Mouse (Mus musculus) midbrain, postnatal 0 days (tissue): Measurements from ENCODE around the gene Cxcr2. TPM values are rescaled to one million over a fixed set of nuclear protein-coding genes. Genes with fewer than 3 reads are reported as not detected.

Experiments
- ATAC-seq: fragments of 200-750 bp; cut with Nextera tagmentation; 2 replicates; pipeline ENCODE4 v1.8.0; 2017; ENCODE audit warnings: moderate number of reproducible peaks, mild to moderate bottlenecking, moderate TSS enrichment, moderate library complexity; ENCODE audit not compliant: low FRiP score
- DNase-seq: peaks from one replicate; pipeline ENCODE4 v3.0.0-alpha.2; 2015; ENCODE audit warnings: low spot score
- H3K27ac ChIP-seq: fragments of 300-500 bp; sonication (generic); 2 replicates; pipeline ENCODE4 v1.5.1; 2014; ENCODE audit warnings: low read depth, mild to moderate bottlenecking, low read length, mixed read lengths
- H3K27me3 ChIP-seq: fragments of 300-500 bp; sonication (generic); 2 replicates; pipeline ENCODE4 v1.6.1; 2014; ENCODE audit warnings: low read length, control low read depth, mixed read lengths; ENCODE audit not compliant: insufficient read depth
- H3K36me3 ChIP-seq: fragments of 300-500 bp; sonication (generic); 2 replicates; pipeline ENCODE4 v1.6.1; 2014; ENCODE audit warnings: low read length, control low read depth, mixed read lengths; ENCODE audit not compliant: insufficient read depth
- H3K4me1 ChIP-seq: fragments of 300-500 bp; sonication (generic); 2 replicates; pipeline ENCODE4 v1.6.1; 2014; ENCODE audit warnings: mild to moderate bottlenecking, control low read depth, antibody characterized with exemption, low read length, mixed read lengths; ENCODE audit not compliant: insufficient read depth
- H3K4me2 ChIP-seq: fragments of 300-500 bp; sonication (generic); 2 replicates; pipeline ENCODE4 v1.6.1; 2014; ENCODE audit warnings: low read depth, mild to moderate bottlenecking, low read length, mixed read lengths; ENCODE audit not compliant: poor library complexity, severe bottlenecking
- H3K4me3 ChIP-seq: fragments of 300-500 bp; sonication (generic); 2 replicates; pipeline ENCODE4 v1.5.1; 2014; ENCODE audit warnings: low read depth, mild to moderate bottlenecking, low read length, moderate library complexity
- H3K9ac ChIP-seq: fragments of 300-500 bp; sonication (generic); replicated peaks from 2 replicates; pipeline ENCODE4 v1.6.1; 2014; ENCODE audit warnings: mild to moderate bottlenecking, low read length, moderate library complexity, mixed read lengths; ENCODE audit not compliant: poor library complexity, severe bottlenecking
- H3K9me3 ChIP-seq: fragments of 300-500 bp; sonication (generic); 2 replicates; pipeline ENCODE4 v1.6.1; 2016; ENCODE audit warnings: low read length, control low read depth
- CTCF ChIP-seq: IDR thresholded peaks from 2 replicates; pipeline ENCODE4 v1.5.1; 2016; ENCODE audit warnings: antibody characterized with exemption, mild to moderate bottlenecking
- WGBS: fragments of 180-500 bp; shearing (Covaris S2); extraction: QIAGEN DNeasy Blood & Tissue Kit; methylation state at CpG from one replicate; pipeline ENCODE4 v1.1.7; 2014; 5-methylcytosine and 5-hydroxymethylcytosine counted together
- polyA plus RNA-seq: library from polyadenylated mRNA; unstranded; fragments of >200 nt; fragmentation: Nextera tagmentation; extraction: Ambion mirVana; gene quantifications from 2 replicates; pipeline ENCODE4 v1.2.1, GENCODE M21; 2015
- total RNA-seq: library from RNA; depleted of rRNA; stranded (reverse); fragments of >200 nt; gene quantifications from 2 replicates; pipeline ENCODE4 v1.2.3, GENCODE M21; 2014

Gene Cxcr2
- total and polyA plus RNA-seq, 2 experiments from 2014 or later: 0.16 to 0.38 TPM

DNA sequence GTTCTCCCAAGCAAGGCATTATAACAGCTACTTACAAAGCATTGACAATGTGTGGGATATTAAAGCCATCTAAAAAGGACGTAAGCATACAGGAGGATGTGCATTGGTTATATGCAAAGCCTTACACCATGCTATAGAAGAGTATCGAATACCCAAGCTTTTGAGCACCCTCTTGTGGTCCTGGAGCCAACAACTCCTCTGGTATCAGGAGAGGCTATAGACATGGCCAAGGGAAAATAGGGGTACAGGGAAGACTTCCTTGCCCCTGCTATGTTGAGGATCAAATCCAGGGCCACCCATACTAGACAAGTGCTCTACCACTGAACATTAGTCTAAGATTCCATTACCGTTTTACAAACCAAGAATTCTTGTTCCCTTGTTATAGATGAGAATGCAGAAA, 21.8 kb upstream of the Cxcr2 start:
- ATAC-seq (no peak), DNase-seq (no peak)
- H3K9me3 ChIP-seq: no peaks in the 10 kb centered on the region
- H3K9ac ChIP-seq: no peak overlapping the region
- H3K4me3 ChIP-seq: no peak overlapping the region
- no peaks in the 10 kb centered on the region for H3K36me3 ChIP-seq
- no peaks in the 10 kb centered on the region for H3K4me1 ChIP-seq
- peak; percentile 15; the same call in 1 of the 2 replicates for TF ChIP-seq CTCF
- H3K27ac ChIP-seq: no peak overlapping the region
- no peak overlapping the region for H3K4me2 ChIP-seq
- 69% methylated on average over 3 of the region's 3 CpGs for WGBS
- H3K27me3 ChIP-seq: no peaks in the 10 kb centered on the region

DNA sequence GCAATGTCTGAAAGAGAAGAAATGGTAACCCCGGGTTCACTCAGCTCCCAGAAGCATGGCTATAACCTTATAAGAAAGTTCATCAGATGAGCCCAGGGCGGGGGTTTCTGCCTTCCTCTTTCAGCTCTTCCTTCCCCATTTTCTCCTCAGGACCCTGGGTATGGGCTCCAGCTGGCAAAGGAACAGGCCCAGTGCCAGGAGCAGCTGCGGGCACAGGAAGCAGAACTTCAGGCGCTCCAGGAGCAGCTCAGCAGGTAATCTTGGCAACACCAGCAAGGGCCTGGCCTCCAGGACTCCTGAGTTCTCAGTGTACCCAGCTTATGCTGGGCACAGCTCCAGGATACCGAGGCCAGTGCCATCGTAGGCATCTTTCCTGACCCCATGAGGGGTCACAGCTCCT, 19.8 kb upstream of the Cxcr2 start:
- no peak overlapping the region for H3K4me3 ChIP-seq
- DNase-seq: no peak
- no peak overlapping the region for H3K4me2 ChIP-seq
- no peaks in the 10 kb centered on the region for H3K9me3 ChIP-seq
- 77% methylated on average over 6 of the region's 6 CpGs for WGBS
- no peaks in the 10 kb centered on the region for H3K27me3 ChIP-seq
- no peaks in the 10 kb centered on the region for H3K36me3 ChIP-seq
- TF ChIP-seq CTCF: no peak
- H3K9ac ChIP-seq: no peak overlapping the region
- ATAC-seq: no peak
- no peak overlapping the region for H3K27ac ChIP-seq
- H3K4me1 ChIP-seq: no peaks in the 10 kb centered on the region

DNA sequence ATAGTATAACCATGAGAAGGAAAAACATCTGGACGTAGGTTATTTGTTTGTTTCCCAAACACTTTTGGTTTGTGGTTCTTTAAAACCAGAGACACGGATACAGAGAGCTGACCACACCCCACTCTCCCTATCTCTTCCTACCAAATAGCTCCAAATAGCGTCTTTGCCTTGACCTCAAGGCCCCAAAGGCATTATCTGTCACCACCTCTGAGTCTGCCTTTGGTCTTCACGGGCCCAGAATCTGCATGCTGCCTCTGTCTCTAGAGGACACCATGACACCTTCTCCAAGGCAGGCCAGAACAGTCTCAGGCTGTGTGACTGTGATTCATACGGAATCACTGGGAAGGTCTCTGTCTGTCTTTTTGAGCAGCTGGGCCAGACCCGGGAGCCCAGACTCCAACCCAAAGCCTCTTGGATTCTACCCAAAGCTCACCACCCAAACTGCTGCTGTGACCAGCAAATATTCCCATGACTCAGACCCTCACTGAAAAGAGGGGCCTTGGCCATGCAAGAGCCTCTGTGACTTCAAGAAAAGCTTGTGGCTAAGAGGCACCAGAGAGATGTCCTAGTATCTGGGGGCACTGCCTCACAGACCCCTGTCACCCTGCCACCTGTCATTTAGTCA, 18.4 kb upstream of the Cxcr2 start:
- H3K4me2 ChIP-seq: no peak overlapping the region
- no peaks in the 10 kb centered on the region for H3K9me3 ChIP-seq
- H3K27ac ChIP-seq: no peak overlapping the region
- no peak for DNase-seq
- ATAC-seq: no peak
- TF ChIP-seq CTCF: no peak
- 90% methylated on average over 6 of the region's 6 CpGs for WGBS
- H3K4me3 ChIP-seq: no peak overlapping the region
- H3K9ac ChIP-seq: no peak overlapping the region
- no peaks in the 10 kb centered on the region for H3K36me3 ChIP-seq
- no peaks in the 10 kb centered on the region for H3K4me1 ChIP-seq
- no peaks in the 10 kb centered on the region for H3K27me3 ChIP-seq

DNA sequence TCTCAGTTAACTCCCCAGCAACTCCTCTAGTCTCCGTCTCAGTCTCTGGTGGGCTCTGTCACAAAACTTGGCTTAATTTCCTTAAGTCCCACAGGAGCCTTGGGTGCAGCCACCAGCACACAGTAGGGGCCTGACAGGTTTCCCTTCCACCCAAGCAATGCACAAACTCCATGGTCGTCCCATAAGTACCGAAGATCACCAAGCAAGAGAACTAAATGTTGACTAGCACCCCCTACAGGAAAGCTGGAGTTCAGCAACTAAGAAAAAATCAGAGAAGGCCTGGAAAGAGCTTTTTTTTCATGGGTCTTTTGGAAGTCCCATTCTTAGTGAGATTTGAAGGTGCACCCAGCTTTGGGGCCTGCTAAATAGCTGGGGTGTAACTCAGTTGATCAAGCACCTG, 14.4 kb upstream of the Cxcr2 start:
- ATAC-seq (no peak), DNase-seq (no peak)
- WGBS: 57% methylated on average over 3 of the region's 3 CpGs
- H3K4me3 ChIP-seq: no peak overlapping the region
- TF ChIP-seq CTCF: peak; percentile 25; the same call in 1 of the 2 replicates
- H3K27ac ChIP-seq: no peak overlapping the region
- no peaks in the 10 kb centered on the region for H3K4me1 ChIP-seq
- no peaks in the 10 kb centered on the region for H3K27me3 ChIP-seq
- no peak overlapping the region for H3K9ac ChIP-seq
- H3K9me3 ChIP-seq: no peaks in the 10 kb centered on the region
- H3K36me3 ChIP-seq: no peaks in the 10 kb centered on the region
- no peak overlapping the region for H3K4me2 ChIP-seq

DNA sequence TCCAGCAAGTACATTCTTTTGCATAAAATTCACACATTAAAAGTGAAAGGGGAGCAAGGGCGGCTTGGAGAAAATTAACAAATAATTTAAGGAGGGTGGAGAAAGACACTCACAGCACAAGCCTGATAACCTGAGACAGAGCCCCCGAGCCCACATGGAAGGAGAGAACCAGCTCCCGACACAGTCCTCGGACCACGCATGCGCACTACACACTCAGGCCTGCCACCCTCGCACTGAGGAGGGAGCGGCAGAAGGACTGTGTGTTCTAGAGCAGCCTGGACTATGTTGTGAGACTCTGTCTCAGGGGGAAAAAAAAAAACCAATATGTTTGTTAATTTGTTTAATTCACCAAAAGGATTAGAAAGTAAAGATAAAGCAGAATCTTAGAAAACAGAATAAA, 12.0 kb upstream of the Cxcr2 start:
- Histone ChIP-seq H3K9ac (no peak overlapping the region), H3K27me3 (no peaks in the 10 kb centered on the region), H3K4me2 (no peak overlapping the region), H3K4me1 (no peaks in the 10 kb centered on the region), H3K27ac (no peak overlapping the region), H3K36me3 (no peaks in the 10 kb centered on the region), H3K4me3 (no peak overlapping the region), H3K9me3 (no peaks in the 10 kb centered on the region)
- DNase-seq (no peak), ATAC-seq (no peak)
- TF ChIP-seq CTCF: no peak
- WGBS: 80% methylated on average over 8 of the region's 8 CpGs

DNA sequence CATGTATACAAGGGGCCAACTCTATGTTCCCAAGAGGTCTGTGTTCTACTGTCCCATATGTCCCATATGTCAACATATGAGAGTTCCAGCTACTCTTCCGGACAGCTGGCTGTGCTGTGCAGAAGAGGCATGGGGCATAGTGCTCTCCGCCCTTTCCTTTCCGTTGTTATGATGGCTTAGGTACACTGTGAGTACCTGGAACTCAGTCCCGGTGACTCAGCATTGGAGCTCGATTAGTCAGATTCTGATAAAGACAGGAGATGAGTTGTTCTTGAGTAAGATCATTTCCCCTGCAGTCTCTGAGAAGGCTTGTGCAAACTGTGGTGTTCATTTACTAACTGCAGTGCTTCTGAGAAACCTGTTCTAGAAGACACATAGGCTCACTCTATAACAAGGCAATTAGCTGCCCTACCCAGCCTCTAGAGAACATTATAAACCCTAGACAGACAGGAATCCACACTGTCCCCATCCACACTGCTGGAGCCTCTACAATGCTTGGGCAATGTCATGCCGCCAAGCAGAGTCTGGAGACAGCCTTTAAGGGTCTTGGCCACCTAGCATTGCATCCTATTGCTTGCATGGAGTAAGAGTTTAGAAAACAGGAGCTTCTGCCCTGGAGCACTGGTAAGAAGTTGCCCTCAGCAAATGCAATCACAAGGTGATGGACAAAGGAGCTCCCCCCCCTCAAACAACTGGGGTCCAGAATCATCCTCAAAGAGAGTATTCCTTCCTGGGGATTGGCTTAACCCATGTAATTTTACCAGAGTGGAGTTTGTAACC, 4.5 kb upstream of the Cxcr2 start:
- Histone ChIP-seq H3K36me3 (no peaks in the 10 kb centered on the region), H3K9ac (no peak overlapping the region), H3K4me3 (no peak overlapping the region), H3K4me2 (no peak overlapping the region), H3K4me1 (no peaks in the 10 kb centered on the region), H3K27ac (no peak overlapping the region), H3K27me3 (no peaks in the 10 kb centered on the region), H3K9me3 (no peaks in the 10 kb centered on the region)
- TF ChIP-seq CTCF: no peak
- WGBS: 87% methylated on average over 6 of the region's 6 CpGs
- ATAC-seq (no peak), DNase-seq (no peak)
